Mouse (Mus musculus): ENCODE measurements around the gene Gpr174. TPM values are rescaled to one million over a fixed set of nuclear protein-coding genes. Genes with fewer than 3 reads are reported as not detected.

Gpr174 gene
- total RNA-seq, 2 experiments from 2014 or later = not detected

Other genes starting within 250 kb of the Gpr174 start
- not detected for gene P2ry10, start 167.4 kb upstream of the Gpr174 start, total RNA-seq (2021)
- under 1 TPM; 0.30 to 0.79 TPM for gene P2ry10b, start 107.0 kb upstream of the Gpr174 start, total RNA-seq (2021)
- 10 to 100 TPM; 49.8 to 50.8 TPM for gene Itm2a, start 147.5 kb downstream of the Gpr174 start, total RNA-seq (2021)